Mouse (Mus musculus) brain, embryonic 14.5 days (tissue): Measurements from ENCODE around the gene Nol4l.

Source experiments
- CTCF ChIP-seq: fragments of 200-500 bp; IDR thresholded peaks from 2 replicates; pipeline ENCODE4 v1.5.1; 2012; ENCODE audit warnings: inconsistent platforms, mild to moderate bottlenecking, moderate library complexity, borderline replicate concordance; ENCODE audit not compliant: insufficient read depth, insufficient read length; ENCODE audit errors: extremely low read depth
- POLR2A ChIP-seq: fragments of 200-500 bp; IDR thresholded peaks from 2 replicates; pipeline ENCODE4 v1.6.1; 2012; ENCODE audit warnings: mild to moderate bottlenecking, inconsistent platforms, borderline replicate concordance; ENCODE audit not compliant: poor library complexity, insufficient read depth, insufficient read length, severe bottlenecking; ENCODE audit errors: extremely low read depth

DNA sequence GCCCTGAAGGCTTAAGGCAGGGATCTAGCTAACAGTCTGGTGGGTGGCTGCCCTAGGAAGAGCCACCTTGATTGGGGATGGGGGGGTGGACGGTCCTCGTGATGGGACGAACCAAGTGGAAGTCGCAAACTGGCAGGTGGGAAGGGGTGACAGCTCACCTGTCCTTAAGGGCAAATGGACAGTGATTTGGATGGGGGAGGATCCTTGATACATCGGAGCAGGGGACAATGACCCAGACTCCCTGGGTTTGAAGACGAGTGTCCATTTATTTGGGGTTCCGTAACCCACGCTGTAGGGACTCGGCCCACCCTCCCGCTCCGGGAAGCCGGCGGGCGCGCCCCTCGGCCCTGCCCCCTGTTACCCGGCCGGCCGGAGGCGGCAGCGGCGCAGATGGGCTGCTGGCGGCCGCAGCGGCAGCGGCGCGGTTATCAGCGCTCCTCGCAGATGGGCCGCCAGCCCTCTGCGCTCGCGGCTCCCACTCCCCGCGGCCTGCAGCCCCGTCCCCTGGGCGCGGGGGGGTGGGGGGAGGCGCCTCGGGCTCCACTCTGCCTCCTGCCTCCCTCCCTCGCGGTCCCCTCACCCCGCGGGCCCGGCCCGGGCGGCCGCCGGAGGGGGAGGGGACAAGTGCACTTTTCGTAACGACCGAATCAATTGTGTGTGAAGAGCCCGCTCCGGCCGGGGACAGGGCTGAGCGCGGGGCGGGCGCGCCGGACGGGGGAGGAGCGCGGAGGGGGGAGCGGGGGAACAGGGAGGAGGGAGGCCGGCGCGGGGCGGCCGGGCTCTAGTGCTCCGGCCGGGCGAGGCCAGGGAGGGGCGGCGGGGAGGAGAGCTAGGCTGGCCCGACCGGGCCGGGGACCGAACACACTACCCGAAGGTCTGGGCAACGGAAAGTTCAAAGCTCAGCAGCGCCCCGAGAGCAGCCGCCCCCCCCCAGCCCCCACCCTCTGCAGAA is 1.9 kb downstream of the Nol4l start:
- peak; percentile 81 for TF ChIP-seq POLR2A
- TF ChIP-seq CTCF, result no peak
